Mouse (Mus musculus) kidney, embryonic 15.5 days (tissue): ENCODE measurements at regions not wholly inside any gene's neighbourhood (a gene's known extent, or its start where the extent isn't known, plus 50 kb on each side); places are given as distances from the start of the nearest gene placed in this dataset.

Experiments
- ATAC-seq: fragments of 200-750 bp; cut with Nextera tagmentation; replicated peaks from 2 replicates; pipeline ENCODE4 v1.8.0; 2017; ENCODE audit warnings: moderate TSS enrichment; ENCODE audit not compliant: low FRiP score
- H3K27ac ChIP-seq: fragments of 300-500 bp; sonication (generic); 2 replicates; pipeline ENCODE4 v1.5.1; 2015; ENCODE audit warnings: mild to moderate bottlenecking, inconsistent platforms
- H3K27me3 ChIP-seq: fragments of 300-500 bp; sonication (generic); 2 replicates; pipeline ENCODE4 v1.6.1; 2015; ENCODE audit warnings: inconsistent platforms
- H3K36me3 ChIP-seq: fragments of 300-500 bp; sonication (generic); 2 replicates; pipeline ENCODE4 v1.6.1; 2015; ENCODE audit warnings: inconsistent platforms
- H3K4me1 ChIP-seq: fragments of 300-500 bp; sonication (generic); 2 replicates; pipeline ENCODE4 v1.6.1; 2015; ENCODE audit warnings: inconsistent platforms
- H3K4me2 ChIP-seq: fragments of 300-500 bp; sonication (generic); 2 replicates; pipeline ENCODE4 v1.6.1; 2015; ENCODE audit warnings: moderate library complexity, mild to moderate bottlenecking, inconsistent platforms
- H3K4me3 ChIP-seq: fragments of 300-500 bp; sonication (generic); replicated peaks from 2 replicates; pipeline ENCODE4 v1.5.1; 2015; ENCODE audit warnings: mild to moderate bottlenecking, inconsistent platforms
- H3K9ac ChIP-seq: fragments of 300-500 bp; sonication (generic); 2 replicates; pipeline ENCODE4 v1.6.1; 2015; ENCODE audit warnings: mild to moderate bottlenecking, inconsistent platforms
- H3K9me3 ChIP-seq: fragments of 300-500 bp; sonication (generic); replicated peaks from 2 replicates; pipeline ENCODE4 v1.6.1; 2016; ENCODE audit warnings: inconsistent platforms
- WGBS: fragments of 180-500 bp; shearing (Covaris S2); methylation state at CpG from one replicate; pipeline ENCODE4 v1.1.7; 2015; ENCODE audit warnings: mixed read lengths; 5-methylcytosine and 5-hydroxymethylcytosine counted together

DNA sequence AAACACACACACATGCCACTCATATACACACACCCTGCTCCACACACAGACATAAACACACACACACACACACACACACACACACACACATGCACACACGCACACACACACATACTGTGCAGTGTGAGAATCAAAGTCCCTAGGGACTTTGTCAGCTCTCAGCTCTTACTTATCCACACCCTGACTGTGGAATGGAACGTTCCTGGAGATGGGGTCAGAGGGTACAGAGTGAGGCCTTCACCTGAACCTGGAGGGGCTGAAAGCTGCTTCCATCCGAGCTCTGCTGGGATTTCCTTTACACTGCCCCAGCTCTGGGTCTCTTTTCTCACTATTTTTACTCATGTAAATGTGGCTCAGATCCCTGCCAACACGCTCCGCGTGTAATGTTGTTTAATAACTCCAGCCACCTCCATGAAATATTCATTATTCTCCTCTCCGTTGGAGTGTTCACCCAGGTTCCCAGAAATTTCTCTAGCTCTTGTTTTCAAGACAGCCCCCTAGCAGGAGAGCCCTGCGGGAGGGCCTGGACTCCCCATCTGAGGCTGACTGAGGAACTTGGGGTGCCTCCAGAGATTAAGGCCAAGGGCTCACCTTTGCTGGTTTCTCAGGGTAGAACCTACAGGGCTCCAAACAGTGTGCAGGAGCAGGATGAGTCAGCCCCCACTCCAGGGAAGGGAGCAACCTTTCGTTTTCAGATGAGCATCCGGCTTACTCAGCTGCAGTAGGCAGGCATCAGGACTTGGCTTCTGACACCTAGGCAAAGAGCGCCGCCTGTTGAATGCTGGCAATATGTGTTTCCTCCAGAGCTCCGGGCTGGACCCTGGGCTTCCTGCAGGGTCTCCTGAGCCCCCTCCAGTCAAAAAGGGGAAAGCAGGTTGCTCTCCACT lies 360.8 kb upstream of the Dynlrb2 start:
- H3K36me3 ChIP-seq, result no peaks in the 10 kb centered on the region
- 47% methylated on average over 13 of the region's 13 CpGs for WGBS
- no peak overlapping the region for H3K9ac ChIP-seq
- no peaks in the 10 kb centered on the region for H3K9me3 ChIP-seq
- 0 out of 2 replicates have a peak, but pooled peaks cover 6% of the 10 kb centered on the region for H3K4me1 ChIP-seq
- H3K27me3 ChIP-seq, result no peaks in the 10 kb centered on the region
- no peak; the same call in 1 of the 2 replicates for ATAC-seq
- H3K4me3 ChIP-seq, result no peak overlapping the region
- no peak overlapping the region for H3K4me2 ChIP-seq
- no peak overlapping the region for H3K27ac ChIP-seq

DNA sequence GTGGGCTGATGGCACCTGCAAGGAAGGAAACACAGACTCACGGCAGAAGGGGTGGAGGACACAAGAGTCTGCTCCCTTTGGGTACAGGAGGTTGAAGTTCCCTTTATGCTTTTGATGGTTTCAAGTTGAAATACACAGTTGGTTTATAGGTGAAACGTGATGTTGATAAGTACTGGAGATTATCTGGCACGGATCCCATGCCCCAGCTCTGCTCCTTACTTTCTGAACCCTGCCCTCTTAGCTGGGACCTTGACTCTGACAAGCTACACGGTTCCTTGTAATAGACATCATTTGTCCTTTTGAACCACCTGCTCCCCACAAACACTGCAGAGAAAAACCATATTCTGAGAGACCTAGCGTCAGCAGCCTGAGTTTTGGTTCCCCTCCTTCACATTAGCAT lies 363.4 kb upstream of the Dynlrb2 start:
- Histone ChIP-seq H3K9me3 (0 out of 2 replicates have a peak, but pooled peaks cover 3% of the 10 kb centered on the region), H3K4me1 (peaks cover 6% of the 10 kb centered on the region; the same call in 1 of the 2 replicates), H3K4me2 (no peak overlapping the region), H3K4me3 (no peak overlapping the region), H3K27ac (no peak overlapping the region), H3K27me3 (no peaks in the 10 kb centered on the region), H3K9ac (no peak overlapping the region), H3K36me3 (no peaks in the 10 kb centered on the region)
- ATAC-seq, result no peak
- 72% methylated on average over 5 of the region's 5 CpGs for WGBS

DNA sequence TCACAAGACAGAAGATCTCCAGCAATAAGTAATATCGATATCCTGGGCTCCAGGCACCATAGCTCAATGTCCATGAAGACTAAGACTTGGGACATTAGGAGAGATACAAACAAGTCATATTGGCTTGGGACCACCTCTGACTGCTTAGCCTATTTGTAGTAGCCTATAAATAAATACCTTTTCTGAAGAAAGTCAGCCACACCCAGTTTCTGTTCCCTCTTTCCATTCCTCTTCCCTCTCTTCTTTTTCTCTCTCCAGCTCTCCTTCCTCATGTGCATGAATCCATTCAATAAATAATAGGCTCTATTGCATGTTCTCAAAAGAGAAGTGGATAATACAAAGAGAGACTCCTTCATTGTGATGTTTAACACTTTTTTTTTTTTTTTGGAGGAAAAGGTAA lies 364.8 kb upstream of the Dynlrb2 start:
- Histone ChIP-seq H3K9me3 (0 out of 2 replicates have a peak, but pooled peaks cover 3% of the 10 kb centered on the region), H3K9ac (no peak overlapping the region), H3K4me1 (peaks cover 6% of the 10 kb centered on the region; the same call in 1 of the 2 replicates), H3K36me3 (no peaks in the 10 kb centered on the region), H3K4me2 (no peak overlapping the region), H3K4me3 (no peak overlapping the region), H3K27ac (no peak overlapping the region), H3K27me3 (no peaks in the 10 kb centered on the region)
- 92% methylated on average over 1 of the region's 1 CpGs for WGBS
- no peak for ATAC-seq

- ATAC-seq, result no peak
- H3K9me3 ChIP-seq, result 0 out of 2 replicates have a peak, but pooled peaks cover 3% of the 10 kb centered on the region
- no peaks in the 10 kb centered on the region; the same call in 1 of the 2 replicates for H3K4me1 ChIP-seq
- no peak overlapping the region for H3K4me3 ChIP-seq
- H3K27ac ChIP-seq, result no peak overlapping the region
- no peaks in the 10 kb centered on the region for H3K27me3 ChIP-seq
- H3K4me2 ChIP-seq, result no peak overlapping the region
- 74% methylated on average over 2 of the region's 2 CpGs for WGBS
- H3K36me3 ChIP-seq, result no peaks in the 10 kb centered on the region
- no peak overlapping the region for H3K9ac ChIP-seq
Observed at GRCm38 (mm10) chr8:116137765-116138164, 367.0 kb upstream of the Dynlrb2 start.

DNA sequence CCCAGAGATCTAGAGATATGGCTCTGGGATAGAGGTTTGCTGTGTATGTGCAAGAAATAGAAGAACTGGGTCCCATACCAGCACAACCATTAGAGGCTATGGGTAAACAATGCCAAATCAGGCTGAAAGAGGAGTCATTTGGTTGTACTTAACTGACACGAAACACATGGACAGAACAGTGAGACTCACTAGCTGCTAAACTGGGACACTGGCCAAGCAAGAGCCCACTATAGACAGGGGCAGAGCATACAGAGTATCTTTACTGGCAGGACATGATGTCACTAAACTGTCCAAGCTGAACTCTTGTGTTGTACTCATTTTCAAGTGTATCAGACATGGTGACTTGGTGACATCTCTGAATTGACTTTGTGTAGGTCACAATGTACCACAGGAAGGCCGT lies 371.3 kb upstream of the Dynlrb2 start:
- Histone ChIP-seq H3K27ac (no peak overlapping the region), H3K36me3 (no peaks in the 10 kb centered on the region), H3K4me2 (no peak overlapping the region), H3K27me3 (no peaks in the 10 kb centered on the region), H3K9ac (no peak overlapping the region), H3K4me1 (no peaks in the 10 kb centered on the region; the same call in 1 of the 2 replicates), H3K4me3 (no peak overlapping the region), H3K9me3 (0 out of 2 replicates have a peak, but pooled peaks cover 3% of the 10 kb centered on the region)
- no peak for ATAC-seq
- WGBS, result 63% methylated on average over 2 of the region's 2 CpGs

DNA sequence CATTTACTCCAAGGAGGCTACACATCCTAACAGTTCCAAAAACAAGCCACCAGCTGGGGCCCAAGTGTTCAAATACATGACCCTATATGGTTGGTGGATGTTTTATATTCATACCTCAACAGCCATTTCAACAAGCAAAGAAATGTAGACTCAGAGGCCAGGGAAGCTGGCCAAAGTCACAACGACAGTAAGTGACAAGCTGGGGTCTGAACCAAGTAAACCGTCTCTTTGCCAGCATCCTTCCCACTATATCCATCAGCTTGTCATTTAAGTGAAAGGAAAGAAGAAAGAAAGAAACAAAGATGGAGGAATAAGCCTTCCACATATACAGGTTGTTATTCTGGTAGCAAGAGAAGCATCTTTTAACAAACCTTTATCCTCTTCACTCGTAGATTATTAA lies 371.7 kb upstream of the Dynlrb2 start:
- H3K27ac ChIP-seq, result no peak overlapping the region
- ATAC-seq, result no peak
- 72% methylated on average over 3 of the region's 3 CpGs for WGBS

DNA sequence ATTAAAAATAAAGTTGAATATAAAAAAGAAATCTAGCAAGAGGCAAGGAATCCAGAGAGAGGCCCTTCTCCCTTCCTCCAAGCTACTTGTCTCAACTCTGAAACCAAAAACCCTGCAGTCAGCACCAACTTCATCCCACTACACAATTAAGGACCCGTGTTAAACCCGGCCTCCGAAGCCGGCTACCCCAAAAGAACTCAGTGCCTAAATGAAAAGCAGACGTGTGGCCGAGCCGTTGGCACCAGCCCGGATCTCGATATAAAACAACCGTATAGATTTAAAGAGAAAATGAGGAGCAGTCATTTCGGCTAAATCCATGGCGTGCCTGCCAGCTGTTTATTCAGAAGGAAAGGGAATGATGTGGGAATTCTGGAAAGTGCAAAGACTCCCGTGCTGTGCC lies 384.7 kb upstream of the Dynlrb2 start:
- no peak overlapping the region for H3K9ac ChIP-seq
- WGBS, result 83% methylated on average over 13 of the region's 13 CpGs

More for the DNA sequence above, 371.7 kb upstream of the Dynlrb2 start:
- H3K36me3 ChIP-seq, result no peaks in the 10 kb centered on the region
- H3K9ac ChIP-seq, result no peak overlapping the region
- H3K4me2 ChIP-seq, result no peak overlapping the region
- H3K4me3 ChIP-seq, result no peak overlapping the region
- no peaks in the 10 kb centered on the region for H3K27me3 ChIP-seq
- H3K4me1 ChIP-seq, result no peaks in the 10 kb centered on the region; the same call in 1 of the 2 replicates
- H3K9me3 ChIP-seq, result 0 out of 2 replicates have a peak, but pooled peaks cover 3% of the 10 kb centered on the region

GRCm38 (mm10) chr8:116117919-116118318 lies 386.9 kb upstream of the Dynlrb2 start:
- H3K27me3 ChIP-seq, result no peaks in the 10 kb centered on the region
- no peaks in the 10 kb centered on the region for H3K36me3 ChIP-seq
- no peak overlapping the region for H3K9ac ChIP-seq
- H3K9me3 ChIP-seq, result no peaks in the 10 kb centered on the region
- peaks cover 20% of the 10 kb centered on the region for H3K4me1 ChIP-seq
- no peak overlapping the region for H3K4me2 ChIP-seq
- H3K4me3 ChIP-seq, result no peak overlapping the region
- WGBS, result 90% methylated on average over 2 of the region's 2 CpGs
- H3K27ac ChIP-seq, result no peak overlapping the region
- no peak for ATAC-seq

More for the DNA sequence above, 384.7 kb upstream of the Dynlrb2 start:
- no peak overlapping the region for H3K4me2 ChIP-seq
- peaks cover 14% of the 10 kb centered on the region for H3K4me1 ChIP-seq
- H3K4me3 ChIP-seq, result no peak overlapping the region
- H3K27me3 ChIP-seq, result 0 out of 2 replicates have a peak, but pooled peaks cover 3% of the 10 kb centered on the region
- ATAC-seq, result no peak
- no peaks in the 10 kb centered on the region for H3K36me3 ChIP-seq
- no peak overlapping the region for H3K27ac ChIP-seq
- no peaks in the 10 kb centered on the region for H3K9me3 ChIP-seq

DNA sequence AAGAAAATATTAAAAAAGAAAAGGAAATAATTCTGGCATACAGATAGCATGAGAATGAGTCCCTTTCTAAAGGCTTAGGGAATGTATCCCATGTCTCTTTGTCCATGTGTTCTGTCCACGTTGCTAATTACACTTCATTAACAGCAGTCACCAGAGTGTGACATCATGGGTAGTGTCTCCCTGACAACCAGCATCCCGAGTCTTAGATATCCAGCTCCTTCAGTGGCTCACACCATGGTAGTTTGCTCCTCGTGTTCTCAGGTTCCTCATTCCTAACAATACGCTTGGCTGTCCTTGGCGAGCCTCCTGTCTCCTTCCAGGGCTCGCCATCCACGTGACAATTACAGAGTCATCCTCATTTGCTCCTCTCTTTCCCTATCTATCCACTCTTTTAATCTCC lies 388.1 kb upstream of the Dynlrb2 start:
- 30% methylated on average over 7 of the region's 7 CpGs for WGBS

DNA sequence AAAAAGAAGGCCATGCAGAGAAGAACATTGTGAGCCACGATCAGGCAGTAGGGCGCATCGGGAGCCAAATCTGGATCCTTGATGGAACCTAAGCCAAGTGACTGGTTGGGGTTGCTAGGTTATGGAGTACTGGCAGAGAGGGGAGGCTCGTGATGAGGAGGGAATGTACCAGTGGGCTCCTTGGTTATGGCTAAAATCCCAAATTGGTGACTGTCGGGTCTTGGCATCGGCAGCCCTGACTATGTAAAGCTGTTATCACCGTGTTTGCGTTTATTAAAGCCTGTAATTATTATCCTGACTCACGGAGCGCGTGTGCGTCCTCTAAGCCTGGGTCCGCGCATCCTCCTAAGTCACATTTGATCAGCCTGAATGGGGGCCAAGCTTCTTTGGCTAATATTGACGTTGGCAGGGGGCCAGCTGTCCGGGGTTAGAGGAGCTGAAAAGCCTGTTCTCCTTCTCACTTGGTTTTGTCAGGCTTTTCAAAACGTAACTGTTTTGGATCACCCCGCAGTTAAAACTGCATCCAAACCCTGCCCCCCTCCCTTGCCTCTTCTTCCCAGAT lies 388.9 kb upstream of the Dynlrb2 start:
- peaks cover 26% of the 10 kb centered on the region for H3K4me1 ChIP-seq
- peak overlapping the region; percentile 34 for H3K4me2 ChIP-seq
- WGBS, result 33% methylated on average over 18 of the region's 18 CpGs
- no peaks in the 10 kb centered on the region for H3K36me3 ChIP-seq
- ATAC-seq, result peak; percentile 69; the same call in 1 of the 2 replicates
- no peaks in the 10 kb centered on the region for H3K9me3 ChIP-seq
- no peak overlapping the region for H3K9ac ChIP-seq
- no peak overlapping the region for H3K4me3 ChIP-seq
- 0 out of 2 replicates have a peak overlapping the region, but pooled peaks have one; percentile 22 for H3K27ac ChIP-seq
- no peaks in the 10 kb centered on the region for H3K27me3 ChIP-seq

More for the DNA sequence above, 388.1 kb upstream of the Dynlrb2 start:
- no peak overlapping the region for H3K9ac ChIP-seq
- ATAC-seq, result peak; percentile 54
- H3K27me3 ChIP-seq, result no peaks in the 10 kb centered on the region
- peaks cover 25% of the 10 kb centered on the region for H3K4me1 ChIP-seq
- no peaks in the 10 kb centered on the region for H3K36me3 ChIP-seq
- H3K4me2 ChIP-seq, result no peak overlapping the region
- no peaks in the 10 kb centered on the region for H3K9me3 ChIP-seq
- no peak overlapping the region for H3K27ac ChIP-seq
- no peak overlapping the region for H3K4me3 ChIP-seq

- H3K9ac ChIP-seq, result no peak overlapping the region
- H3K36me3 ChIP-seq, result no peaks in the 10 kb centered on the region
- no peaks in the 10 kb centered on the region for H3K9me3 ChIP-seq
- no peaks in the 10 kb centered on the region for H3K27me3 ChIP-seq
- H3K4me2 ChIP-seq, result no peak overlapping the region
- H3K27ac ChIP-seq, result no peak overlapping the region
- no peak overlapping the region for H3K4me3 ChIP-seq
- peaks cover 26% of the 10 kb centered on the region for H3K4me1 ChIP-seq
- WGBS, result 67% methylated on average over 2 of the region's 2 CpGs
- ATAC-seq, result no peak
Observed at GRCm38 (mm10) chr8:116114978-116115377, 389.8 kb upstream of the Dynlrb2 start.

DNA sequence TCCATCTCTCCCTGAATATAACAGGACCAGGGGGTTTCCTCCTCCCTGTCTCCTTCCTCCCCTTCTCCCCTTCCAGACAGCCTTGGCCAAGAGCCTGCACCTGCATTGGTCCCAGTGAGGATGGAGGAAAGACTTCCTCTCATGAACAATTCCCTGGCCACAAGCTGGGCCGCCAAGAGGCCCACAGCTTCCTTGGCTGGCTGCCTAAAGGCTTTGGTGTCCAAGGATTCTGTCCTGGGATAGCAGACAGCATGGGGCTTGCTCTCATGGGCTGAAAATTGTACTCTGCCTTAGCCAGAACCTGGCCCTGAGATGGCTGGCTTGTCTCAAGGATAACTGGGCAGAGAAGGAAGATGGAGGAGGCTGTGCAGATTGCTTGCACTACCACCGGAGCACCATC lies 390.3 kb upstream of the Dynlrb2 start:
- peaks cover 26% of the 10 kb centered on the region for H3K4me1 ChIP-seq
- no peaks in the 10 kb centered on the region for H3K27me3 ChIP-seq
- H3K36me3 ChIP-seq, result no peaks in the 10 kb centered on the region
- H3K9me3 ChIP-seq, result no peaks in the 10 kb centered on the region
- no peak overlapping the region for H3K4me3 ChIP-seq
- H3K4me2 ChIP-seq, result no peak overlapping the region
- no peak for ATAC-seq
- no peak overlapping the region for H3K9ac ChIP-seq
- no peak overlapping the region for H3K27ac ChIP-seq
- WGBS, result 88% methylated on average over 2 of the region's 2 CpGs
